Mouse (Mus musculus): Measurements from ENCODE around the gene Nup62. TPM values are rescaled to one million over a fixed set of nuclear protein-coding genes. Genes with fewer than 3 reads are reported as not detected.

Gene Nup62
- total RNA-seq (2023) = 10 to 100 TPM; 50.3 to 52.5 TPM

DNA sequence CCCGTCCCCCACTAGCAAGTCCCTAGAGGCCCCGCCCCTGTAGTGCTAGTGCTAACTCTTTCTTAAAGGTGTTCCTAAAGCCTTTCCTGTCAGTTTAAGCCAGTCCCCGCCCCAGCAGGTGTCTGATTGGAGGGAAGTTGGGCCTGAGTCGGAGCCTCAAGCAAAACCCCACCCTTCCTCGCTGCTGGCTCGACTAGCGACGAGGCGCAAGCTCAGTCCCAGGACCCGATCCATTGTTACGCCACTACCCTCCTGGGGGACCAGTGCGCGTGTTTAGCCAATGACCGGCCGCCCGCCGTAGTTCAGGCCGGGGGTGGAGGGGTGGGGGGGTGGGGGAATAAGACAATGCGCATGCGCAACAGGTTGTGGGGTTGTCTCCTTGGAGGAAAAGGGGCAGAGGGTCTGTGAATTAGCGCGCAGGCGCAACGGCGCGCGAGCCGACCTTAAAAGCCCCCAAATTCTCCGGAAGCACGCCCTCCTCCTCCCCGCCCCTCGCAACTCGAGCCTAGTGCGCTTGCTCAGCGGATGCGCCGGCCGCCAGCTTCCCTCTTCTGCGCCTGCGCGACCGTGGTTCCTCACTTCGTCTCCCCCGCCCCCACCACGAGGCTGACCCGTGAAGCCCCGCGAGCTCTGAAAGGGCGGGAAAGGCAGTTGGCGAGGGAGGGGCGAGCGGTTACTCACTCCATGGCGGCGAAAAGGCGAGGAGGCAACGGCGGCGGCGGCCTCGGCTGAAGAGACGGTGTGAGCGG, at the start of gene Nup62, which contains the start of gene Il4i1:
Nup62 (plus strand) TSS at position 368 of the 749 bp plus-strand sequence.
Il4i1 (plus strand) TSS at position 667 of the 749 bp plus-strand sequence.

DNA sequence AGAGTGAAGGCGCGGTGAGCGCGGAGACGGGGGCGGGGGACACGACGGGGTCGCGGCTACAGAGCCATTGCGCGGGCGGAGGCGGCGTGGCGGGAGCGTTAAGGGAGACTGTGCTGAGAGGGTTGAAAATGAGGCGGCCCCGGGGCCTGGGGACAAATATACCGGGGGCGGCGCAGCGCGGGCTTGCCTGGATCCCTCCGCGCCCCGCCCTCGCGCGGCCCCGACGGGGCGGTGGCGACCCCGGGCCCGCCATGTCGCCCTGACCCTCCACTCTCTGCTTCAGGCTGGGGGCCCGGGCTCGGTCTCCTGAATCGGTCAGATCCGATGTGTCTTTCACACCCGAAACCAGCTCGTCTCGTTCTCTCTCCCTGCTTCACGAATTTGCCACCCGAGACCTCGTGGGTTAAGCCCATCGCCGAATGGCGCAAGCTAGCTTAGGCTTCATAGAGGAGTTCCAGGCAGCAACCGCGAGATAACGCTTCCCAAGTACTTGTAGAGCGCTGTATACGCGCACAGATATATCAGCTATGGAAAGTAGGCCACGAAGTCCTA, 658 bp downstream of the Nup62 start, which contains the start of gene Atf5:
Atf5 (minus strand) TSS at position 189 of the 552 bp plus-strand sequence.

DNA sequence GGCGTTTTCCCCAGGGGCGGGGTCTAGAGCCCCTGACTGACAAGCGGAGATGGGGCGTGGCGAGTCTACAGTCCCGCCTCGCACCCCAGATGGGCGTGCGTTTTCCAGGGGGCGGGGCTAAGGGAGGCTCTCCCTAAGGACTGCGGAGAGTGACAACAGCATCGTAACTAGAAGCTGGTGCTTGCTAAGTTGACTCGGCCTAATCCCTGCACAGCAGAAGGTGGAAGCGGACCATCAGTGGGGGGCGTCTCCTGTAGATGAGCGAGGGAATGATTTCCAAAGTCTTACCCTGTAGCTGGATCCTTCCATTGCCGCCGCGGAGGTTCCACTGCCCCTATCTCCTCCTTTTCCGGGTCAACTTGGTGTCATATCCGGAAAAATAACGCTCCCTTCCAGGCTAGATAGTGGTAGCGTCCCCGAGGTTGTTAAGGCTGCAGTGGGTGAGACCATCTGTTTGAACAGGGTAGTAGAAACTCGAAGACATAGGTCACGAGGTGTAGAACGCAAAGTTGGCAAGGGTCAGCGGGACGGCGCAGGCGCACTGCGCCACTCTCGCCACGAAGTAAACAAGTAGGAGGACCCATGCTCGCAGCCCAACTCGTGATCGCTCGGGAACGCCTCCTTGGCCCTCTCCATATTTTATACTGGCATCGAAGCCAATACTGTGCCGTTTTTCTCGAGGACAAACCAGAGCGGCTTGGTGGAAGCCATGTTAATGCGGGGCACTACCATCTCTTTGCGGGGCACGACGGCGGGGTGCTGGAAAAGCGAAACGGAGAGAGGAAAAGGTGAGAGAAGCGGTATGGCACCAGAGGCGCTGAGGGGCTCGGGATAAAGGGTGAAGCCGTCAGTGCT, 32.9 kb downstream of the Nup62 start, which contains the start of the genes Akt1s1 and Tbc1d17:
Akt1s1 (plus strand) TSS at position 431 of the 855 bp plus-strand sequence.
Tbc1d17 (minus strand) TSS at position 519 of the 855 bp plus-strand sequence.

DNA sequence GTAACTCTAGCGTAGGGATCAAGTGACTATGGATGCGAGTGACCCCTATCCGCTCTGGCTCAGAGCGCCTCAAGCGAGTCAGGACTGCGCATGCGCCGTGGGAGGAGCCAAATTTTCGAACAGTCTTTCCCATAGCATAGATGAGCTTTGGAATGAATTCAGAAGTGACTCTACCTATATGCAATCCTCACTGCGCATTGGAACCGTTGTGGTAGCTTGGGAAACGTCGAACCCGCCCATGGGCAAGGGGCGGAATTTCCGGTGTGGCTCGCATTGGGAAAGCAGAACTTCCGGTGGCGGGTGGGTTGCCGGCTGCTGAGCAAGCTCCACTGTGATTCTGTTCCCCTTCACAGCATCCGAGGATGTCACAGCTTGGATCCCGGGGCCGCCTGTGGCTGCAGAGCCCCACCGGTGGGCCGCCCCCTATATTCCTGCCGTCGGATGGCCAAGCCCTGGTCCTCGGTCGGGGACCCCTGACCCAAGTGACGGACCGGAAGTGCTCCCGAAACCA, 41.2 kb downstream of the Nup62 start, which contains the start of gene Pnkp:
Pnkp (plus strand) TSS at position 98 of the 511 bp plus-strand sequence.

DNA sequence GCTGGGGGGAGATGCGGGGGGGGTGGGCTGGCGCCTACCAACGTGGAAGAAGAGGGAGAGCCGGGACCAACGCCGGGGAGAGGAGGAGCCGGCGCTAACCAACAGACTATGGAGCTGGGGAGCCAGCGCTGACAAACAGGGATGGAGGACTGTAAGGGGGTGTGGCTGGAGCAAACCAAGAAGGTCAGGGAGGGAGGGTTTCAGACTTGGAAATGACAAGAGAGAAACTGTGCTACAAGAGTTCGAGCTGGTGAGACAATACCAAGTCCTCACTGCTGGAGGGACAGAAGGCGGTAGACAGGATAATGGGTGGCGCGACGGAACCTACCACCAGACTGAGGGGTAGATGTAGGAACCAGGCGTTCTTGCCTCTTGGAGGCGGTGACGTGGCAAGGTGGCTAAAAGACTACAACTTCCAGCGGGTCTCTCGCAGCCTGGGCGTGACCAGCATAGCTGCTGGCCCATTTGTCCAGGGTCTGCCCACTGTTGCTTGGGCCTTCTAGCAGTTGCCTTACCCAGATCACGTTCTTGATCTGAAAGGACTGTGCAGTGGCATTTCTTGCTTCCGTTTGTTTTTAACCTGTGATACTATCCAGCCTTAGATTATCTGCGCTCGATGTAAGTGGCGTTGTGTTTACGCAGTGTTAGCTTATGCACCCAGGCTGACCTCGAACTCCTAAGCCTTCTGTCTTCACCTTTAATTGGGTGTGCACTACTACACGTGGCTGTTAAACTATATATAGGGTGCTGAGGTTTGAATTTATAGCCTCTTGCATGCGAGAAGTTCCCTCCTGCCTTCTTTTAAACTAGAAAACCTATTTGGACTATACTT, 54.0 kb downstream of the Nup62 start, which contains the start of gene Ptov1:
Ptov1 (minus strand) TSS at position 92 of the 832 bp plus-strand sequence.

Other genes with a start within 250 kb of the Nup62 start
- 100 to 1,000 TPM; 144 to 183 TPM for gene Napsa, start 243.7 kb upstream of the Nup62 start, total RNA-seq (2023)
- gene Kcnc3, start 225.4 kb upstream of the Nup62 start, total RNA-seq (2023) = under 1 TPM; 0.67 to 0.86 TPM
- gene Myh14, start 145.2 kb upstream of the Nup62 start, total RNA-seq (2023) = not detected
- gene Izumo2, start 107.3 kb upstream of the Nup62 start, total RNA-seq (2023) = not detected
- gene Vrk3, start 67.7 kb upstream of the Nup62 start, total RNA-seq (2023) = 10 to 100 TPM; 49.1 to 59.2 TPM
- 1 to 10 TPM; 1.0 to 1.7 TPM for gene Zfp473, start 65.0 kb upstream of the Nup62 start, total RNA-seq (2023)
- 1 to 10 TPM in 1 of 2 experiments, under 1 TPM in 1; 0.64 to 1.8 TPM for gene Il4i1, start 299 bp downstream of the Nup62 start, total RNA-seq (2023)
- 1 to 10 TPM; 4.9 to 6.0 TPM for gene Atf5, start 570 bp downstream of the Nup62 start, total RNA-seq (2023)
- gene Akt1s1, start 32.9 kb downstream of the Nup62 start, total RNA-seq (2023) = 10 to 100 TPM; 14.1 to 15.2 TPM
- gene Tbc1d17, start 33.0 kb downstream of the Nup62 start, total RNA-seq (2023) = 10 to 100 TPM; 32.1 to 45.3 TPM
- gene Pnkp, start 41.1 kb downstream of the Nup62 start, total RNA-seq (2023) = 100 to 1,000 TPM; 390 to 443 TPM
- 10 to 100 TPM; 32.3 to 33.9 TPM for gene Ptov1, start 53.7 kb downstream of the Nup62 start, total RNA-seq (2023)
- 10 to 100 TPM; 36.9 to 38.1 TPM for gene Med25, start 76.6 kb downstream of the Nup62 start, total RNA-seq (2023)
- gene Fuz, start 80.0 kb downstream of the Nup62 start, total RNA-seq (2023) = 1 to 10 TPM; 4.6 to 6.1 TPM
- 10 to 100 TPM; 61.7 to 69.2 TPM for gene Ap2a1, start 113.4 kb downstream of the Nup62 start, total RNA-seq (2023)
- gene Tsks, start 127.1 kb downstream of the Nup62 start, total RNA-seq (2023) = not detected
- gene Cpt1c, start 158.8 kb downstream of the Nup62 start, total RNA-seq (2023) = under 1 TPM; 0.33 to 0.53 TPM
- 10 to 100 TPM; 79.2 to 80.4 TPM for gene Prmt1, start 170.5 kb downstream of the Nup62 start, total RNA-seq (2023)
- 10 to 100 TPM; 55.8 to 60.1 TPM for gene Irf3, start 181.6 kb downstream of the Nup62 start, total RNA-seq (2023)
- gene Bcl2l12, start 182.6 kb downstream of the Nup62 start, total RNA-seq (2023) = 10 to 100 TPM in 1 of 2 experiments, 1 to 10 TPM in 1; 9.3 to 14.3 TPM
- gene Scaf1, start 200.3 kb downstream of the Nup62 start, total RNA-seq (2023) = 10 to 100 TPM; 57.7 to 58.5 TPM
- gene Rras, start 201.9 kb downstream of the Nup62 start, total RNA-seq (2023) = 10 to 100 TPM; 13.6 to 16.8 TPM
- 10 to 100 TPM; 22.7 to 23.8 TPM for gene Prr12, start 236.8 kb downstream of the Nup62 start, total RNA-seq (2023)
- gene Nosip, start 246.3 kb downstream of the Nup62 start, total RNA-seq (2023) = 10 to 100 TPM; 31.4 to 34.3 TPM
- gene Prrg2, start 246.6 kb downstream of the Nup62 start, total RNA-seq (2023) = 10 to 100 TPM; 14.5 to 15.6 TPM